Mouse (Mus musculus) CH12.LX (cell line): ENCODE measurements around the gene Slc16a7.

Source experiments
- BHLHE40 ChIP-seq: IDR thresholded peaks from 2 replicates; pipeline ENCODE4 v1.6.1; 2011; ENCODE audit warnings: mild to moderate bottlenecking, low read depth, low read length, improper control_type of control experiment
- CTCF ChIP-seq, 2 experiments: IDR thresholded peaks in 1 of 2; conservative IDR thresholded peaks in 1 of 2; 2 replicates each; pipeline ENCODE4 v1.5.1; 2011 to 2012; ENCODE audit warnings: low read depth in 2 of 2, low read length in 2 of 2, improper control_type of control experiment in 1 of 2, inconsistent platforms in 1 of 2, mild to moderate bottlenecking in 1 of 2, moderate library complexity in 1 of 2
- E2F4 ChIP-seq: IDR thresholded peaks from 2 replicates; pipeline ENCODE4 v1.6.1; 2011; ENCODE audit warnings: low read depth, low read length, improper control_type of control experiment; ENCODE audit not compliant: insufficient replicate concordance
- ELF1 ChIP-seq: IDR thresholded peaks from 2 replicates; pipeline ENCODE4 v1.6.1; 2014; ENCODE audit warnings: low read depth, mild to moderate bottlenecking, inconsistent platforms, low read length, improper control_type of control experiment
- EP300 ChIP-seq: IDR thresholded peaks from 2 replicates; pipeline ENCODE4 v1.6.1; 2011; ENCODE audit warnings: low read length, improper control_type of control experiment
- KAT2A ChIP-seq: IDR thresholded peaks from 2 replicates; pipeline ENCODE4 v1.6.1; 2012; ENCODE audit warnings: low read length, improper control_type of control experiment, inconsistent platforms; ENCODE audit not compliant: insufficient replicate concordance
- NRF1 ChIP-seq: IDR thresholded peaks from 2 replicates; pipeline ENCODE4 v1.6.1; 2014; ENCODE audit warnings: low read depth, mild to moderate bottlenecking, inconsistent platforms, low read length, improper control_type of control experiment, moderate library complexity
- POLR2A ChIP-seq: IDR thresholded peaks from 2 replicates; pipeline ENCODE4 v1.6.1; 2011; ENCODE audit warnings: low read depth, mild to moderate bottlenecking, improper control_type of control experiment, low read length
- POLR2AphosphoS2 ChIP-seq: IDR thresholded peaks from 2 replicates; pipeline ENCODE4 v1.6.1; 2011; ENCODE audit warnings: low read depth, low read length, improper control_type of control experiment
- RAD21 ChIP-seq: IDR thresholded peaks from 2 replicates; pipeline ENCODE4 v1.6.1; 2011; ENCODE audit warnings: low read depth, mild to moderate bottlenecking, low read length, improper control_type of control experiment, moderate library complexity
- UBTF ChIP-seq: IDR thresholded peaks from 2 replicates; pipeline ENCODE4 v1.6.1; 2012; ENCODE audit warnings: low read depth, mild to moderate bottlenecking, inconsistent platforms, low read length, improper control_type of control experiment, moderate library complexity
- USF1 ChIP-seq: IDR thresholded peaks from 2 replicates; pipeline ENCODE4 v1.6.1; 2014; ENCODE audit warnings: low read depth, mild to moderate bottlenecking, inconsistent platforms, low read length, improper control_type of control experiment
- ZNF384 ChIP-seq: IDR thresholded peaks from 2 replicates; pipeline ENCODE4 v1.6.1; 2012; ENCODE audit warnings: low read depth, low read length, improper control_type of control experiment, inconsistent platforms

DNA sequence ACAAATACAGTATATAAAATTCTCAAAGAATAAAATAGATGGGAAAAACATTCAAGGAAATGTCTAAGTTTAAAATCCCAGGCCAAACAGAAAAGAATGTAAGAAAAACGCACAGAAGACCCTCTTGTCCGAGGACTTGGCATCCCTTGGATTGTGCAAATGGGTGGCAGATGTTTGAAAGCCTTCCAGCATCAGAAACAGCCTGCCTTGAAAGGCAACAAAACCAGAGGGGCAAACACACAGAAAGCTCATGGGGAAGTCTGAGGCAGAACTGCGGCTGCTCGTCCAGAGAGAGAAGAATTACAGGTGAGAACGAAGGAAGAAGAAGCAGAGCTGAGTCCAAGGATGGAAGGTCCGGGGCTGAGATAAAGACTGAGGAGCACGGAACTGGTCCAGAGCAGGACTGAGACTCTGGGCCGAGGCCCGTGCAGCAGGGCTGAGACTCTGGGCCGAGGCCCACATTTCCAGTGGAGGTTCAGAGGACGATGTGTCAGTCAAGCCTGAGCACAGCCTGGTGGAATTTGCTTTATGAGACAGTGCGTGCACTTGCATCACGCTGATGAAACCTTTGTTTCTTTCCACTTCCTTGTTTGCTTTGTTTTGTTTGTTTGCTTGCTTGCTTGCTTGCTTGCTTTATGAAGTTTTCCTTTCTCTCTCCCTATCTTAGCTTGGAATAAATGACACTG, 65.0 kb downstream of the Slc16a7 start:
- TF ChIP-seq UBTF (no peak), ZNF384 (no peak), CTCF (conservative IDR thresholded peaks at IDR 0.05 in 1 of 2, IDR thresholded peaks at IDR 0.05 in 1 of 2; ENCODE audit: low read depth in 2 of 2, low read length in 2 of 2) (no peak), POLR2A (no peak), POLR2AphosphoS2 (no peak), EP300 (no peak), RAD21 (no peak), KAT2A (no peak), ELF1 (no peak), NRF1 (no peak), BHLHE40 (no peak), USF1 (no peak), E2F4 (no peak)
